ENCODE assay signal across 8 mouse cellular contexts in genomic region chr4:48045721-48046460, GRCm38 (mm10). TPM values are rescaled to one million over a fixed set of nuclear protein-coding genes. Genes with fewer than 3 reads are reported as not detected.
DNase-seq lines count a peak whose midpoint lies in the region; ATAC-seq and TF ChIP-seq lines count a peak whose summit lies in the region.

No protein-coding gene starts in this region.

- no peak for DNase-seq in liver, adult 2 months (ENCODE audit: extremely low read depth, low read depth, low spot score)
- no peak for DNase-seq in liver
- peak; percentile 75 for DNase-seq in adrenal gland, adult 2 months
- peak; percentile 77 for DNase-seq in embryonic facial prominence, embryonic 14.5 days (ENCODE audit: low spot score)

- 2% methylated on average over 39 of the region's 39 CpGs for WGBS in liver, adult 2 months
- under 1% methylated on average over 39 of the region's 39 CpGs for WGBS in embryonic facial prominence, embryonic 14.5 days
- WGBS in hindbrain, embryonic 12.5 days: under 1% methylated on average over 39 of the region's 39 CpGs
- under 1% methylated on average over 39 of the region's 39 CpGs for WGBS in limb, embryonic 15.5 days
- under 1% methylated on average over 39 of the region's 39 CpGs for WGBS in neural tube, embryonic 12.5 days

- peaks cover 6% of the 10 kb centered on the region; the same call in 1 of the 2 replicates for H3K4me1 ChIP-seq in liver, adult 2 months (ENCODE audit: control insufficient read depth, insufficient read depth, low read length)
- peaks cover 25% of the 10 kb centered on the region for H3K4me1 ChIP-seq in embryonic facial prominence, embryonic 14.5 days (ENCODE audit: control insufficient read depth, insufficient read depth, low read length)
- peaks cover 51% of the 10 kb centered on the region for H3K4me1 ChIP-seq in hindbrain, embryonic 12.5 days
- H3K4me1 ChIP-seq in limb, embryonic 15.5 days: peaks cover 53% of the 10 kb centered on the region
- peaks cover 53% of the 10 kb centered on the region for H3K4me1 ChIP-seq in neural tube, embryonic 12.5 days

- H3K27ac ChIP-seq in liver, adult 2 months (replicated peaks; ENCODE audit: insufficient read depth, low read depth, low read length): no peak overlapping the region
- H3K27ac ChIP-seq in embryonic facial prominence, embryonic 14.5 days (replicated peaks; ENCODE audit: low read depth, low read length): peak overlapping the region; percentile 50; the same call in 1 of the 2 replicates
- peak overlapping the region; percentile 88 for H3K27ac ChIP-seq in hindbrain, embryonic 12.5 days
- H3K27ac ChIP-seq in limb, embryonic 15.5 days: no peak overlapping the region
- H3K27ac ChIP-seq in neural tube, embryonic 12.5 days: peak overlapping the region; percentile 53; the same call in 1 of the 2 replicates

- H3K4me2 ChIP-seq in embryonic facial prominence, embryonic 14.5 days (ENCODE audit: low read depth, low read length): peak overlapping the region; percentile 97
- H3K4me2 ChIP-seq in hindbrain, embryonic 12.5 days (replicated peaks): peak overlapping the region; percentile 95
- peak overlapping the region; percentile 100 for H3K4me2 ChIP-seq in limb, embryonic 15.5 days
- H3K4me2 ChIP-seq in neural tube, embryonic 12.5 days (replicated peaks): peak overlapping the region; percentile 98

- peak overlapping the region; percentile 62 for H3K9ac ChIP-seq in liver, adult 2 months (ENCODE audit: low read depth, low read length)
- peak overlapping the region; percentile 82 for H3K9ac ChIP-seq in embryonic facial prominence, embryonic 14.5 days (ENCODE audit: low read depth, low read length)
- H3K9ac ChIP-seq in hindbrain, embryonic 12.5 days: peak overlapping the region; percentile 64
- peak overlapping the region; percentile 44 for H3K9ac ChIP-seq in limb, embryonic 15.5 days
- H3K9ac ChIP-seq in neural tube, embryonic 12.5 days: peak overlapping the region; percentile 69

- H3K9me3 ChIP-seq in embryonic facial prominence, embryonic 14.5 days (ENCODE audit: control insufficient read depth, low read length): no peaks in the 10 kb centered on the region
- no peaks in the 10 kb centered on the region for H3K9me3 ChIP-seq in hindbrain, embryonic 12.5 days (replicated peaks)
- no peaks in the 10 kb centered on the region for H3K9me3 ChIP-seq in limb, embryonic 15.5 days
- H3K9me3 ChIP-seq in neural tube, embryonic 12.5 days: no peaks in the 10 kb centered on the region

- no peak for ATAC-seq in embryonic facial prominence, embryonic 14.5 days (ENCODE audit: low read depth)
- ATAC-seq in hindbrain, embryonic 12.5 days (ENCODE audit: low FRiP score): no peak
- ATAC-seq in limb, embryonic 15.5 days (ENCODE audit: insufficient number of reproducible peaks, low FRiP score, low TSS enrichment, low read depth): no peak
- no peak for ATAC-seq in neural tube, embryonic 12.5 days (ENCODE audit: low FRiP score, low read depth)
- no peak for ATAC-seq in erythroid progenitor cell, adult 5-6 weeks (replicated peaks; ENCODE audit: low FRiP score, poor library complexity, severe bottlenecking)

- H3K36me3 ChIP-seq in liver, adult 2 months (ENCODE audit: control insufficient read depth, insufficient read depth, low read length): no peaks in the 10 kb centered on the region
- no peaks in the 10 kb centered on the region for H3K36me3 ChIP-seq in embryonic facial prominence, embryonic 14.5 days (ENCODE audit: control insufficient read depth, insufficient read depth, low read length)
- no peaks in the 10 kb centered on the region for H3K36me3 ChIP-seq in hindbrain, embryonic 12.5 days
- H3K36me3 ChIP-seq in limb, embryonic 15.5 days: no peaks in the 10 kb centered on the region
- H3K36me3 ChIP-seq in neural tube, embryonic 12.5 days: no peaks in the 10 kb centered on the region

- peaks cover 4% of the 10 kb centered on the region; the same call in 1 of the 2 replicates for H3K79me2 ChIP-seq in liver, adult 2 months (ENCODE audit: control insufficient read depth, insufficient read depth, low read length)

- TF ChIP-seq CTCF in liver, adult 2 months (IDR thresholded peaks at IDR 0.05; ENCODE audit: low read depth, low read length): no peak

- peak overlapping the region; percentile 49 for H3K4me3 ChIP-seq in liver, adult 2 months (ENCODE audit: insufficient read depth, low read depth, low read length)
- peak overlapping the region; percentile 55 for H3K4me3 ChIP-seq in embryonic facial prominence, embryonic 14.5 days (ENCODE audit: low read depth, low read length)
- peak overlapping the region; percentile 68 for H3K4me3 ChIP-seq in hindbrain, embryonic 12.5 days
- H3K4me3 ChIP-seq in limb, embryonic 15.5 days: peak overlapping the region; percentile 73
- peak overlapping the region; percentile 61 for H3K4me3 ChIP-seq in neural tube, embryonic 12.5 days

- TF ChIP-seq POLR2A in liver, adult 2 months (IDR thresholded peaks at IDR 0.05; ENCODE audit: extremely low read depth, insufficient read depth, low read length): no peak

- H3K27me3 ChIP-seq in liver, adult 2 months (ENCODE audit: control insufficient read depth, insufficient read depth, low read length): peaks cover 10% of the 10 kb centered on the region
- peaks cover 47% of the 10 kb centered on the region for H3K27me3 ChIP-seq in embryonic facial prominence, embryonic 14.5 days (replicated peaks; ENCODE audit: control insufficient read depth, insufficient read depth, low read length)
- peaks cover 46% of the 10 kb centered on the region for H3K27me3 ChIP-seq in hindbrain, embryonic 12.5 days
- peaks cover 57% of the 10 kb centered on the region for H3K27me3 ChIP-seq in limb, embryonic 15.5 days
- peaks cover 43% of the 10 kb centered on the region for H3K27me3 ChIP-seq in neural tube, embryonic 12.5 days (replicated peaks)

RNA-seq across cellular contexts. Expression of gene Nr4a3, which starts 0.9 kb away (rescaled TPM):
- total RNA-seq in liver, adult 2 months (2014; rRNA removed): under 0.01 and 0.13 TPM in 2 replicates
- not detected in 2 replicates for polyA plus RNA-seq in liver, adult 2 months (2012; rRNA removed)
- 100 to 1,000 TPM in 1 of 2 experiments, 10 to 100 TPM in 1; 45.6 to 171 TPM for total RNA-seq in adrenal gland, adult 2 months (2021)
- polyA plus RNA-seq in adrenal gland, adult 2 months (2012; rRNA removed): 108 and 138 TPM in 2 replicates
- 0.58 and 0.65 TPM in 2 replicates for polyA plus RNA-seq in embryonic facial prominence, embryonic 14.5 days (2014; fragmentation: Nextera tagmentation; extraction: Ambion mirVana)
- 2.0 TPM in 2 replicates for polyA plus RNA-seq in hindbrain, embryonic 12.5 days (2016; fragmentation: Nextera tagmentation; extraction: Ambion mirVana)
- polyA plus RNA-seq in limb, embryonic 15.5 days (2015; fragmentation: Nextera tagmentation; extraction: Ambion mirVana): 0.09 and 0.38 TPM in 2 replicates
- 0.49 and 0.91 TPM in 2 replicates for polyA plus RNA-seq in neural tube, embryonic 12.5 days (2016; fragmentation: Nextera tagmentation; extraction: Ambion mirVana)
- not detected in 2 replicates for total RNA-seq in erythroid progenitor cell, adult 5-6 weeks (2015; ENCODE audit: low replicate concordance)
- not detected in 2 replicates for total RNA-seq in erythroid progenitor cell, adult 5-6 weeks (2017; ENCODE audit: low replicate concordance)

Comparison
In these comparisons a context has a peak if more than half of its experiments do, and no peak if none do; other contexts are left out.
1. DNase-seq: peak in adrenal gland, adult 2 months (single experiment) and embryonic facial prominence, embryonic 14.5 days (single experiment); none in liver, adult 2 months (single experiment) and liver (single experiment).
2. H3K27ac ChIP-seq: peak in embryonic facial prominence, embryonic 14.5 days (single experiment), hindbrain, embryonic 12.5 days (single experiment) and neural tube, embryonic 12.5 days (single experiment); none in liver, adult 2 months (single experiment) and limb, embryonic 15.5 days (single experiment).
3. RNA of gene Nr4a3, which starts 0.9 kb away (polyA plus RNA-seq): 108 to 138 TPM in adrenal gland, adult 2 months; 2.0 TPM in hindbrain, embryonic 12.5 days, 0.58 to 0.65 TPM in embryonic facial prominence, embryonic 14.5 days, 0.49 to 0.91 TPM in neural tube, embryonic 12.5 days, 0.09 to 0.38 TPM in limb, embryonic 15.5 days and not detected in liver, adult 2 months; every median in the first group is over 10 times any median in the second.
4. Peak in every context shown above with its lines, with median percentiles within 50 percentile points of each other: H3K4me3 ChIP-seq, H3K9ac ChIP-seq and H3K4me2 ChIP-seq.